Mouse (Mus musculus) spleen, embryonic (tissue): ENCODE results near the gene Ankrd55.

Experiments used
- CTCF ChIA-PET: fragments of 350-600 bp; sonication (Branson Sonifier 250); formaldehyde crosslinking; loops from one replicate; lab custom pipeline; 2022; lab: Charles Lee

The Ankrd55 gene

GRCm38 (mm10) chr13:112366321-112367029 lies 78.2 kb downstream of the Ankrd55 start:
- CTCF ChIA-PET: interaction anchor here (0.6 to 0.9 kb wide), 2 partner anchors 10 to 923 kb away, joined by 4 to 6 read pairs; no protein-coding TSS in a partner anchor

- CTCF ChIA-PET: no interaction called here
These were observed 83.5 kb downstream of the Ankrd55 start for GRCm38 (mm10) chr13:112371729-112372128.

GRCm38 (mm10) chr13:112375766-112376165 lies 87.5 kb downstream of the Ankrd55 start:
- CTCF ChIA-PET: interaction anchor here (0.6 to 1.0 kb wide), 4 partner anchors 10 to 919 kb away, joined by 3 to 5 read pairs (median 4); no protein-coding TSS in a partner anchor

GRCm38 (mm10) chr13:112378782-112379305 lies 90.6 kb downstream of the Ankrd55 start:
- CTCF ChIA-PET: no interaction called here

GRCm38 (mm10) chr13:112381476-112381875 lies 93.2 kb downstream of the Ankrd55 start:
- CTCF ChIA-PET: interaction anchor here (0.6 kb wide), 1 partner anchor 9 kb away, joined by 8 read pairs; no protein-coding TSS in a partner anchor

GRCm38 (mm10) chr13:112382457-112382856 lies 94.2 kb downstream of the Ankrd55 start:
- CTCF ChIA-PET: interaction anchor here (0.6 kb wide), 1 partner anchor 18 kb away, joined by 3 read pairs; no protein-coding TSS in a partner anchor

GRCm38 (mm10) chr13:112382956-112383355 lies 94.7 kb downstream of the Ankrd55 start:
- CTCF ChIA-PET: interaction anchor here (0.6 kb wide), 1 partner anchor 19 kb away, joined by 3 read pairs; no protein-coding TSS in a partner anchor

- CTCF ChIA-PET: no interaction called here
These were observed 95.8 kb downstream of the Ankrd55 start for GRCm38 (mm10) chr13:112383941-112384659.

- CTCF ChIA-PET: no interaction called here
These were observed 96.8 kb downstream of the Ankrd55 start for GRCm38 (mm10) chr13:112385040-112385439.

GRCm38 (mm10) chr13:112386494-112387075 lies 98.3 kb downstream of the Ankrd55 start:
- CTCF ChIA-PET: interaction anchor here (0.7 to 0.8 kb wide), 2 partner anchors 11 to 124 kb away, joined by 3 read pairs; no protein-coding TSS in a partner anchor

- CTCF ChIA-PET: interaction anchor here (0.7 kb wide), 1 partner anchor 123 kb away, joined by 3 read pairs; no protein-coding TSS in a partner anchor
These were observed 99.0 kb downstream of the Ankrd55 start for GRCm38 (mm10) chr13:112387279-112387678.

GRCm38 (mm10) chr13:112388176-112388575 lies 99.9 kb downstream of the Ankrd55 start:
- CTCF ChIA-PET: interaction anchor here (0.7 kb wide), 1 partner anchor 79 kb away, joined by 4 read pairs; no protein-coding TSS in a partner anchor

GRCm38 (mm10) chr13:112390206-112390605 lies 102.0 kb downstream of the Ankrd55 start:
- CTCF ChIA-PET: interaction anchor here (1.1 kb wide), 1 partner anchor 14 kb away, joined by 4 read pairs; no protein-coding TSS in a partner anchor

- CTCF ChIA-PET: no interaction called here
These were observed 103.1 kb downstream of the Ankrd55 start for GRCm38 (mm10) chr13:112391354-112391753.

GRCm38 (mm10) chr13:112393356-112393755 lies 105.1 kb downstream of the Ankrd55 start:
- CTCF ChIA-PET: no interaction called here

- CTCF ChIA-PET: no interaction called here
These were observed 106.0 kb downstream of the Ankrd55 start for GRCm38 (mm10) chr13:112394271-112394670.

GRCm38 (mm10) chr13:112404723-112405122 lies 116.5 kb downstream of the Ankrd55 start:
- CTCF ChIA-PET: no interaction called here

- CTCF ChIA-PET: no interaction called here
These were observed 116.9 kb downstream of the Ankrd55 start for GRCm38 (mm10) chr13:112405184-112405583.

- CTCF ChIA-PET: interaction anchor here (0.9 kb wide), 1 partner anchor 125 kb away, joined by 6 read pairs; no protein-coding TSS in a partner anchor
These were observed 118.4 kb downstream of the Ankrd55 start for GRCm38 (mm10) chr13:112406618-112407017.

- CTCF ChIA-PET: no interaction called here
These were observed 119.0 kb downstream of the Ankrd55 start for GRCm38 (mm10) chr13:112407181-112407700.
